Mouse (Mus musculus) cerebellum, adult 2 months (tissue): Measurements from ENCODE around the gene Slc22a4. TPM values are rescaled to one million over a fixed set of nuclear protein-coding genes. Genes with fewer than 3 reads are reported as not detected.

ENCODE experiments used
- DNase-seq, 2 experiments: peaks; one replicate each; pipeline ENCODE4 v3.0.0; 2021
- H3K27ac ChIP-seq: fragments of 200-500 bp; 2 replicates; pipeline ENCODE4 v1.5.1; 2012; ENCODE audit warnings: low read length, control low read depth, inconsistent platforms; ENCODE audit not compliant: insufficient read depth
- H3K27me3 ChIP-seq: fragments of 200-500 bp; 2 replicates; pipeline ENCODE4 v1.6.1; 2012; ENCODE audit warnings: inconsistent platforms, mild to moderate bottlenecking, low read length, moderate library complexity; ENCODE audit not compliant: control insufficient read depth, insufficient read depth
- H3K4me1 ChIP-seq: fragments of 200-500 bp; 2 replicates; pipeline ENCODE4 v1.6.1; 2011; ENCODE audit warnings: low read length; ENCODE audit not compliant: control insufficient read depth, insufficient read depth
- H3K4me3 ChIP-seq: fragments of 200-500 bp; replicated peaks from 2 replicates; pipeline ENCODE3; 2011; ENCODE audit warnings: mild to moderate bottlenecking, low read depth, low read length, control low read depth; ENCODE audit not compliant: insufficient read depth
- CTCF ChIP-seq: fragments of 200-500 bp; IDR thresholded peaks from 2 replicates; pipeline ENCODE4 v1.5.1; 2011; ENCODE audit warnings: low read depth, mild to moderate bottlenecking, control low read depth, low read length, moderate library complexity, borderline replicate concordance; ENCODE audit not compliant: insufficient read depth
- POLR2A ChIP-seq: fragments of 200-500 bp; IDR thresholded peaks from 2 replicates; pipeline ENCODE4 v1.6.1; 2011; ENCODE audit warnings: low read length, control low read depth, borderline replicate concordance; ENCODE audit not compliant: insufficient read depth
- WGBS: fragments of 180-500 bp; shearing (Covaris S2); methylation state at CpG from one replicate; pipeline ENCODE4 v1.1.7; 2018; 5-methylcytosine and 5-hydroxymethylcytosine counted together
- polyA plus RNA-seq: library from polyadenylated mRNA; depleted of rRNA; stranded (reverse); fragments of >200 nt; gene quantifications from 2 replicates; pipeline ENCODE4 v1.2.3, GENCODE M21; 2012; rRNA removed

The Slc22a4 gene
- 53.6 and 61.9 TPM in 2 replicates for polyA plus RNA-seq

- Histone ChIP-seq H3K27ac (peak within 1 kb of the TSS; percentile 88), H3K4me1 (peaks cover 24% of the 10 kb centered on the region; the same call in 1 of the 2 replicates), H3K4me3 (peak within 1 kb of the TSS; percentile 86), H3K27me3 (no peaks in the 10 kb centered on the region)
- TF ChIP-seq POLR2A (peak; percentile 53; the same call in 1 of the 2 replicates), CTCF (peak; percentile 37)
- under 1% methylated on average over 61 of the region's 61 CpGs for WGBS
- DNase-seq = peak; percentile 91 to 92
Measured at GRCm38 (mm10) chr11:54028044-54028951, at the start of gene Slc22a4. Gene Slc22a4 (minus strand): TSS chr11:54028090.

- TF ChIP-seq CTCF (no peak), POLR2A (no peak)
- H3K4me3 ChIP-seq = no peak overlapping the region
- peaks cover 18% of the 10 kb centered on the region for H3K4me1 ChIP-seq
- no peaks in the 10 kb centered on the region for H3K27me3 ChIP-seq
- peak in 1 of 2 experiments; percentile 7 for DNase-seq
- 92% methylated on average over 1 of the region's 1 CpGs for WGBS
- H3K27ac ChIP-seq = no peak overlapping the region
Measured at GRCm38 (mm10) chr11:54076101-54076500, 48.2 kb upstream of the Slc22a4 start.

- Histone ChIP-seq H3K4me1 (peaks cover 20% of the 10 kb centered on the region), H3K4me3 (no peak overlapping the region), H3K27me3 (no peaks in the 10 kb centered on the region), H3K27ac (no peak overlapping the region)
- 50% methylated on average over 6 of the region's 6 CpGs for WGBS
- TF ChIP-seq POLR2A (no peak), CTCF (no peak)
- DNase-seq = peak in 1 of 2 experiments; percentile 7
Measured at GRCm38 (mm10) chr11:54075353-54075752, 47.5 kb upstream of the Slc22a4 start.

GRCm38 (mm10) chr11:54073291-54073690 is 45.4 kb upstream of the Slc22a4 start:
- no peak overlapping the region for H3K4me3 ChIP-seq
- H3K27me3 ChIP-seq = no peaks in the 10 kb centered on the region
- no peak for DNase-seq
- no peak overlapping the region for H3K27ac ChIP-seq
- H3K4me1 ChIP-seq = peaks cover 20% of the 10 kb centered on the region
- WGBS = 84% methylated on average over 4 of the region's 4 CpGs
- TF ChIP-seq POLR2A (no peak), CTCF (no peak)

- Histone ChIP-seq H3K27me3 (no peaks in the 10 kb centered on the region), H3K4me1 (peaks cover 20% of the 10 kb centered on the region), H3K27ac (no peak overlapping the region), H3K4me3 (no peak overlapping the region)
- peak; percentile 40 to 67 for DNase-seq
- WGBS = 42% methylated on average over 5 of the region's 5 CpGs
- TF ChIP-seq CTCF (no peak), POLR2A (no peak)
Measured at GRCm38 (mm10) chr11:54071726-54072445, 44.0 kb upstream of the Slc22a4 start.

- TF ChIP-seq CTCF = no peak
- no peak for TF ChIP-seq POLR2A
- H3K27ac ChIP-seq = no peak within 1 kb of the TSS
- no peaks in the 10 kb centered on the region for H3K27me3 ChIP-seq
- WGBS = 14% methylated on average over 45 of the region's 61 CpGs
- H3K4me1 ChIP-seq = peaks cover 16% of the 10 kb centered on the region
- no peak for DNase-seq
- peak within 1 kb of the TSS; percentile 21 for H3K4me3 ChIP-seq
Measured at GRCm38 (mm10) chr11:54068520-54069371, 40.9 kb upstream of the Slc22a4 start, which contains the start of gene Pdlim4. Gene Pdlim4 (minus strand): TSS chr11:54069014.

GRCm38 (mm10) chr11:54067996-54068519 is 40.2 kb upstream of the Slc22a4 start:
- H3K27ac ChIP-seq = no peak overlapping the region
- no peak overlapping the region for H3K4me3 ChIP-seq
- no peak for DNase-seq
- TF ChIP-seq POLR2A (no peak), CTCF (no peak)
- peaks cover 19% of the 10 kb centered on the region for H3K4me1 ChIP-seq
- H3K27me3 ChIP-seq = no peaks in the 10 kb centered on the region
- WGBS = 68% methylated on average over 4 of the region's 4 CpGs
